Mouse (Mus musculus) kidney, postnatal 36 days (tissue): ENCODE results near the gene Egf.
"Not testable (repeated sequence)": the region's sequence is repeated elsewhere in the genome, so short reads cannot be mapped to it uniquely, and the experiment has no call there.

Experiments used
- DNase-seq, 2 experiments: peaks; one replicate each; pipeline ENCODE4 v3.0.0; 2021 to 2022; ENCODE audit warnings: mixed read lengths in 2 of 2

Gene Egf

GRCm38 (mm10) chr3:129754650-129755604, at the start of gene Egf:
Egf (minus strand) TSS chr3:129755316.
- DNase-seq: peak; percentile 76 to 82

- no peak for DNase-seq
Measured at GRCm38 (mm10) chr3:129803765-129804164, 48.6 kb upstream of the Egf start, which contains the start of gene Lrit3. Lrit3 (minus strand) TSS chr3:129804030.

- DNase-seq: peak; percentile 41 to 47
Measured at GRCm38 (mm10) chr3:129799011-129799410, 43.9 kb upstream of the Egf start.

GRCm38 (mm10) chr3:129798551-129798950, 43.4 kb upstream of the Egf start:
- no peak for DNase-seq

- peak; percentile 21 to 69 for DNase-seq
Measured at GRCm38 (mm10) chr3:129797341-129797740, 42.2 kb upstream of the Egf start.

- peak; percentile 82 to 87 for DNase-seq
Measured at GRCm38 (mm10) chr3:129793801-129794200, 38.7 kb upstream of the Egf start.

GRCm38 (mm10) chr3:129782746-129783145, 27.6 kb upstream of the Egf start:
- no peak for DNase-seq

GRCm38 (mm10) chr3:129781435-129781834, 26.3 kb upstream of the Egf start:
- DNase-seq: no peak

GRCm38 (mm10) chr3:129771210-129771609, 16.1 kb upstream of the Egf start:
- DNase-seq: no peak

- DNase-seq: peak; percentile 54 to 71
Measured at GRCm38 (mm10) chr3:129766971-129767794, 12.1 kb upstream of the Egf start.

- DNase-seq: no peak
Measured at GRCm38 (mm10) chr3:129766106-129766505, 11.0 kb upstream of the Egf start.

GRCm38 (mm10) chr3:129757599-129757998, 2.5 kb upstream of the Egf start:
- DNase-seq: not testable (repeated sequence)

GRCm38 (mm10) chr3:129744803-129745202, 10.3 kb downstream of the Egf start:
- DNase-seq: peak; percentile 38 to 70

GRCm38 (mm10) chr3:129742781-129743180, 12.3 kb downstream of the Egf start:
- no peak for DNase-seq

GRCm38 (mm10) chr3:129738291-129739183, 16.6 kb downstream of the Egf start:
- no peak for DNase-seq

GRCm38 (mm10) chr3:129731636-129732035, 23.5 kb downstream of the Egf start:
- DNase-seq: no peak

- peak; percentile 33 to 72 for DNase-seq
Measured at GRCm38 (mm10) chr3:129730426-129730825, 24.7 kb downstream of the Egf start.

- no peak for DNase-seq
Measured at GRCm38 (mm10) chr3:129729916-129730315, 25.2 kb downstream of the Egf start.

- no peak for DNase-seq
Measured at GRCm38 (mm10) chr3:129725592-129725991, 29.5 kb downstream of the Egf start.

- DNase-seq: peak; percentile 95
Measured at GRCm38 (mm10) chr3:129724961-129725501, 30.1 kb downstream of the Egf start.

GRCm38 (mm10) chr3:129724505-129724904, 30.6 kb downstream of the Egf start:
- no peak for DNase-seq

GRCm38 (mm10) chr3:129723311-129723710, 31.8 kb downstream of the Egf start:
- DNase-seq: no peak
